Mouse (Mus musculus): ENCODE data around the gene 1110017D15Rik.

The 1110017D15Rik gene

GRCm38 (mm10) chr4:41517233-41517632 is at the start of gene 1110017D15Rik:
Gene 1110017D15Rik, minus strand, starts transcription at chr4:41517333.
- DNase-seq: no peak

- no peak for DNase-seq
Measured at GRCm38 (mm10) chr4:41566123-41566522, 49.0 kb upstream of the 1110017D15Rik start.

- no peak for DNase-seq
Measured at GRCm38 (mm10) chr4:41563297-41563696, 46.2 kb upstream of the 1110017D15Rik start.

- DNase-seq: no peak
Measured at GRCm38 (mm10) chr4:41557092-41557491, 40.0 kb upstream of the 1110017D15Rik start.

- no peak for DNase-seq
Measured at GRCm38 (mm10) chr4:41556311-41556953, 39.3 kb upstream of the 1110017D15Rik start.

GRCm38 (mm10) chr4:41554994-41555663 is 38.0 kb upstream of the 1110017D15Rik start:
- no peak for DNase-seq

GRCm38 (mm10) chr4:41553116-41553515 is 36.0 kb upstream of the 1110017D15Rik start:
- no peak for DNase-seq

GRCm38 (mm10) chr4:41552529-41552928 is 35.4 kb upstream of the 1110017D15Rik start:
- peak; percentile 67 for DNase-seq

- DNase-seq: no peak
Measured at GRCm38 (mm10) chr4:41547086-41547485, 30.0 kb upstream of the 1110017D15Rik start.

- peak; percentile 37 for DNase-seq
Measured at GRCm38 (mm10) chr4:41545985-41546384, 28.9 kb upstream of the 1110017D15Rik start.

GRCm38 (mm10) chr4:41542136-41542535 is 25.0 kb upstream of the 1110017D15Rik start:
- no peak for DNase-seq

- no peak for DNase-seq
Measured at GRCm38 (mm10) chr4:41534866-41535265, 17.7 kb upstream of the 1110017D15Rik start.

GRCm38 (mm10) chr4:41532420-41532819 is 15.3 kb upstream of the 1110017D15Rik start:
- no peak for DNase-seq

- no peak for DNase-seq
Measured at GRCm38 (mm10) chr4:41527996-41528395, 10.9 kb upstream of the 1110017D15Rik start.

- DNase-seq: no peak
Measured at GRCm38 (mm10) chr4:41527076-41527475, 9.9 kb upstream of the 1110017D15Rik start.

GRCm38 (mm10) chr4:41526553-41526952 is 9.4 kb upstream of the 1110017D15Rik start:
- DNase-seq: no peak

GRCm38 (mm10) chr4:41524829-41525228 is 7.7 kb upstream of the 1110017D15Rik start:
- no peak for DNase-seq

GRCm38 (mm10) chr4:41523839-41524238 is 6.7 kb upstream of the 1110017D15Rik start:
- DNase-seq: no peak

- peak; percentile 58 for DNase-seq
Measured at GRCm38 (mm10) chr4:41522788-41523187, 5.7 kb upstream of the 1110017D15Rik start.

- no peak for DNase-seq
Measured at GRCm38 (mm10) chr4:41522136-41522535, 5.0 kb upstream of the 1110017D15Rik start.

GRCm38 (mm10) chr4:41520641-41521040 is 3.5 kb upstream of the 1110017D15Rik start:
- no peak for DNase-seq

- DNase-seq: no peak
Measured at GRCm38 (mm10) chr4:41519195-41519594, 2.1 kb upstream of the 1110017D15Rik start.

GRCm38 (mm10) chr4:41518349-41518748 is 1.2 kb upstream of the 1110017D15Rik start:
- no peak for DNase-seq

GRCm38 (mm10) chr4:41513714-41514113 is 3.4 kb downstream of the 1110017D15Rik start:
- DNase-seq: no peak

GRCm38 (mm10) chr4:41513309-41513708 is 3.8 kb downstream of the 1110017D15Rik start:
- no peak for DNase-seq

Measured in right cerebral cortex, postnatal 4 days (tissue).